In the genomic region with DNA sequence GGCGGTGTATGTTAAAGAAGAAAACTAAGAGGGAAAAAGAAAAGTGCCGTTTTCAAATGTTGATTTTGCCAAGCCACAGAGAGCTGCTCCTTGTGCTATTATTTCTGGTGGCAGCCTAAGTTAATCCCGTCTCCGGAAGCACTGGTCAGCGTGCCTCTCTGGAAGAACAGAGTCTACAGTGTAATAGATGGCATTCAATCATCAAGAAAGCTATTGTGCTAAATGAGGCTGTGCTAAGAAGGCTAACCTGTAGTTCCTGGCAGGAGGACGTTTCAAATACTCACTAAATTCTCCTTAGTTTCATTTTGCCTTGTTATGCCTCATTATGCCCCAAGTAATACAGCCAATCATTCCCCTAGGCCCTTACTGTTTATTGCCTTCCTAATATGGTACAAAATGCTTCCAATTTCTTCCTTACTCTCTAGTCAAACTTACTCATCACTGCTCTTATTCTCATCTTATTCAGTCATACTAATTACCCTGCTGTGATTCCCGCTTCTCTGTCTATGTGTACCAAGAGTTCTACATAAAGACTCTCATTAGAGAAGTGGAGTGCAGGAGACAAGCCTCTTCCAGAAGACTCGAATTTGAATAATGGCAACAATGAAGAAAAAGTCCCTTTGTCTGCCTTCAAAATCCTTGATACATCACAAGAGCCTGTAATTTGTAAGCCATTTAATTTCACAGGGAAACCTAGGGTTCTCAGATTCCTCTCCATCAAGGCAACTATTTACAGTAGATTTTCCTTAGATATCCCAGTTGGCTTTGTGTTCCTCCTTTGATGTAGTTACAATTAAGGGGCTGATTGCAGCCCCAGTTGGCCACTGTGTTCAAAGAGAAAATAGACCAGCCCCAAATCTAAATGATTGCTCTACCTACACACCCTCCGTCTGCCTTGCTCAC, we compare ENCODE assay signal across 14 mouse cellular contexts.
DNase-seq lines count a peak whose midpoint lies in the region; ATAC-seq lines count a peak whose summit lies in the region.
"Had no signal": no experiment of that assay in that cellular context is flagged by ENCODE, and none has a peak within 500 bp of the region (broad histone marks: within the 10 kb centered on the region; RNA-seq: fewer than 3 reads in every experiment).

No protein-coding gene starts in this region.

- 0 out of 2 replicates have a peak, but pooled peaks have one; percentile 45 for ATAC-seq in hindbrain, embryonic 15.5 days (ENCODE audit: low FRiP score, low read depth)
- no peak for ATAC-seq in hindbrain, embryonic 13.5 days (ENCODE audit: low FRiP score)
- ATAC-seq in forebrain, embryonic 15.5 days (replicated peaks): peak; percentile 74
- ATAC-seq in midbrain, embryonic 15.5 days (replicated peaks): 0 out of 2 replicates have a peak, but pooled peaks have one; percentile 52
- ATAC-seq: hindbrain, postnatal 0 days; liver, postnatal 0 days had no signal

- H3K4me1 ChIP-seq in hindbrain, embryonic 15.5 days (replicated peaks): peaks cover 8% of the 10 kb centered on the region
- no peaks in the 10 kb centered on the region for H3K4me1 ChIP-seq in hindbrain, embryonic 13.5 days (replicated peaks)
- peaks cover 11% of the 10 kb centered on the region; the same call in 1 of the 2 replicates for H3K4me1 ChIP-seq in forebrain, embryonic 15.5 days
- 0 out of 2 replicates have a peak, but pooled peaks cover 3% of the 10 kb centered on the region for H3K4me1 ChIP-seq in midbrain, embryonic 15.5 days
- H3K4me1 ChIP-seq: heart, embryonic 12.5 days had no signal

- 27% methylated on average over 9 of the region's 9 CpGs for WGBS in hindbrain, embryonic 15.5 days
- WGBS in hindbrain, embryonic 13.5 days: 28% methylated on average over 9 of the region's 9 CpGs
- 5% methylated on average over 9 of the region's 9 CpGs for WGBS in forebrain, embryonic 15.5 days
- 25% methylated on average over 9 of the region's 9 CpGs for WGBS in midbrain, embryonic 15.5 days

- DNase-seq in WW6 (ENCODE audit: low read depth, low spot score): peak; percentile 5
- no peak for DNase-seq in heart, postnatal 25 days (ENCODE audit: low spot score)
- no peak for DNase-seq in thymus, postnatal 10 days (ENCODE audit: low spot score in 2 of 2)
- DNase-seq in layer of hippocampus, adult 9-11 months: no peak
- DNase-seq: cerebellum, postnatal 36 days; gastrocnemius, postnatal 14 days; kidney, adult 9 months; liver, postnatal 0 days had no signal

- H3K4me3 ChIP-seq in hindbrain, embryonic 15.5 days: no peak overlapping the region
- H3K4me3 ChIP-seq in hindbrain, embryonic 13.5 days: no peak overlapping the region
- H3K4me3 ChIP-seq in forebrain, embryonic 15.5 days: no peak overlapping the region
- H3K4me3 ChIP-seq in midbrain, embryonic 15.5 days: no peak overlapping the region
- H3K4me3 ChIP-seq: heart, embryonic 12.5 days had no signal

- H3K9ac ChIP-seq in hindbrain, embryonic 15.5 days: no peak overlapping the region
- no peak overlapping the region for H3K9ac ChIP-seq in hindbrain, embryonic 13.5 days
- H3K9ac ChIP-seq in forebrain, embryonic 15.5 days (replicated peaks): no peak overlapping the region
- H3K9ac ChIP-seq in midbrain, embryonic 15.5 days: no peak overlapping the region
- H3K9ac ChIP-seq: heart, embryonic 12.5 days; liver, postnatal 0 days had no signal

- H3K27me3 ChIP-seq in hindbrain, embryonic 15.5 days: no peaks in the 10 kb centered on the region
- H3K27me3 ChIP-seq in hindbrain, embryonic 13.5 days: no peaks in the 10 kb centered on the region
- no peaks in the 10 kb centered on the region for H3K27me3 ChIP-seq in forebrain, embryonic 15.5 days
- no peaks in the 10 kb centered on the region for H3K27me3 ChIP-seq in midbrain, embryonic 15.5 days (replicated peaks)
- H3K27me3 ChIP-seq: heart, embryonic 12.5 days had no signal

- no peak overlapping the region for H3K27ac ChIP-seq in hindbrain, embryonic 15.5 days (replicated peaks)
- H3K27ac ChIP-seq in hindbrain, embryonic 13.5 days: no peak overlapping the region
- H3K27ac ChIP-seq in forebrain, embryonic 15.5 days (replicated peaks): peak overlapping the region; percentile 40
- no peak overlapping the region for H3K27ac ChIP-seq in midbrain, embryonic 15.5 days
- H3K27ac ChIP-seq: hindbrain, postnatal 0 days had no signal

- no peaks in the 10 kb centered on the region for H3K36me3 ChIP-seq in hindbrain, embryonic 15.5 days
- H3K36me3 ChIP-seq in hindbrain, embryonic 13.5 days: no peaks in the 10 kb centered on the region
- no peaks in the 10 kb centered on the region for H3K36me3 ChIP-seq in forebrain, embryonic 15.5 days
- H3K36me3 ChIP-seq in midbrain, embryonic 15.5 days (replicated peaks): no peaks in the 10 kb centered on the region
- H3K36me3 ChIP-seq: heart, embryonic 12.5 days had no signal

- H3K4me2 ChIP-seq in hindbrain, embryonic 15.5 days: no peak overlapping the region
- H3K4me2 ChIP-seq in hindbrain, embryonic 13.5 days: no peak overlapping the region
- H3K4me2 ChIP-seq in forebrain, embryonic 15.5 days (replicated peaks): no peak overlapping the region
- no peak overlapping the region for H3K4me2 ChIP-seq in midbrain, embryonic 15.5 days
- H3K4me2 ChIP-seq: heart, embryonic 12.5 days had no signal

- H3K9me3 ChIP-seq in hindbrain, embryonic 15.5 days: no peaks in the 10 kb centered on the region
- H3K9me3 ChIP-seq in hindbrain, embryonic 13.5 days: no peaks in the 10 kb centered on the region
- no peaks in the 10 kb centered on the region for H3K9me3 ChIP-seq in forebrain, embryonic 15.5 days
- H3K9me3 ChIP-seq in midbrain, embryonic 15.5 days: no peaks in the 10 kb centered on the region
- H3K9me3 ChIP-seq: heart, embryonic 12.5 days had no signal

- intact Hi-C loops in heart, postnatal 25 days (cut with DNase I): no loop called here
